Mouse (Mus musculus) c-Kit-negative CD71-positive TER-119-positive erythroid progenitor cells, embryonic 14.5 days (primary cell): ENCODE results near the gene Klhdc8a.

Experiments used
- DNase-seq: peaks from one replicate; pipeline ENCODE4 v3.0.0-alpha.2; 2013; ENCODE audit warnings: low read depth, low spot score

Klhdc8a gene

DNA sequence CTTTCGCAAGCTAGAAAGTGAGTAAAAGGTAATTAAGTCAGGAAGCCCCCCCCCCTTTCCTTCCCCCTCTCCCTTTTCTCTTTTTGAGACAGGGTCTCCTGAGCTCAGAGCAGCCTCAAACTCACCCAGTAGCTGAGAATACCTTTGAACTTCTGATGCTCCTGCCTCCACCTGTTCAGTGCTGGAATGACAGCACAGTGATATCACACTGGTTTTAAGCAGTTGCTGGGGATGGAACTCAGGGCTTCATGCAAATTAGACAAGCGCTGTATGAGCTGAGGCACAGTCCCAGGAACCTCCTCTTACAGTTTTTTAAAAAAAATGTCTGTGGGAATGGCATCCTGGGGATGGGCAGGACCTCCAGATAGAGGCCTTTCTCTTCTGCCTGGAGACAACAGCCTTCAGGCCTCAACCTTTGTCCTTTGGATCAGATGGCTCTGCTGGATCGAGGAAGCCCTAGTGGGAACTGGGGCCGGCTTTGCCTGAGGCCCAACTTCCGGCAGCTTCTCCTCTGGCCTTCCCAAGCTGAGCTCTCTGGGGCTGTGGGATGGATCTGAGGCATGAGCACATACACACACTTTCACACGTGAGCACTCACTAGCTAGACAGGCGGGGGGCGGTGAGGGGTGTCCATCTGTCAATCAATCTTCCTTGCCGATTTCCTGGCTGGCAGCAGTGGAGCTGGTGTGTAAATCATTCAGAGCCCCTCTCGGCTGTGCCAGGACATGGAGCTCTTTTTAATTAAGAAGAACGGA is 7.3 kb upstream of the Klhdc8a start:
- no peak for DNase-seq

DNA sequence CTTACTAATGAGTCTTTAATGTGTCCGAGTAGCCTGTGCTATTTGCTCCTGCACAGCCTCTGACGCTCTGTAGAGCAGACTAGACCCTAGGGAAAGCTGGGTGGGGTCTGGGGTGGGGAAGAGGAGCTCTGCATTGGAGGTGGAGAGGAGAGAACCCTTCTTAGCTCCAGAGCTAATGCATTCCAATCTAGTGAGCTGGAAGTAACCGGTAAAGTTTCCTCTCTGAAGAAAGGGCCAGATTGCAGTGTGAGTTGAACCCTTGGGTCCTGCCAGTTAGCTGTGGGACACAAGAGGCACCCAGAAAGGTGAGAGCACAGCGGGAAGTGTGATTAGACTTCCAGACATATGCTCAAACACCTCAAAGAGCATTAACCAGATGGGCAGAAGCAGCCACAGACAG is 6.7 kb upstream of the Klhdc8a start:
- no peak for DNase-seq

DNA sequence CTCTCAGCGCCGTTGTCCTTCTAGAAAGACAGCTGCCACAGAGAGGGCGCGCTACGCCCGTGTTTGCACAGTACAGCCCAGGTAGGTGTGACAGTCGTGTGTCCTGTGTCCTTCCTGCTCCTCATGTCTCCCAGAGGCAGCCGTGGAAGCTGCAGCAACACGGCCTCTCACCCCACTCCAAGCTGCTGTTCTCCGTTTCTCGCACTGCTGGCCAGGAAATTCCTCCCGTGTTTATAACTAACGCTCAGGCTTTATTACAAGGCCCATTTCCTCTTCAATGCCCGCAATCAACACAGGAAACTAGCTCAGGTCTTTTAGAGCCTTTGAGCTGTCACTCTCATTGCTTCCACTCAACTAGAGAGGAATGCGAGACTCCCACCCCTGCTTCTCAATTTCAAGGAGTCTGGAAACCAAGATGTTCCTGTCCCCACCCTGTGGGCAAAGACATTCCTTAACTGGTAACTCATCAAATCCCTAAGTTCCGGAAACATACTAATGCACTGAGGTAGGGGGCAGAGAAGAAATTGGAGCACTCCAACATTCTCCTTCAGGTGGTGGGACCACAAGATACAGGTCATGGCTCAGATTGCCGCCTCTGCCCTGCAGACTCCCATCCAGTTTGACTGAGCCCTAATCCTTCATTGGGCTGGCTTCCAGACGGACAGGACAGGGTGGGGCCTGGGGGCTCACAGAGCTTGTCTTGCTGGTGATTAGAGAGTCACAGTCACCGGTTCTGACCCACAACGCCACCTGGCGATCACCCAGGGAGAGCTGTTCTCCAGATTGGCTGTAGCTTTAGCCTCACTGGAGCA is 5.9 kb upstream of the Klhdc8a start:
- no peak for DNase-seq

DNA sequence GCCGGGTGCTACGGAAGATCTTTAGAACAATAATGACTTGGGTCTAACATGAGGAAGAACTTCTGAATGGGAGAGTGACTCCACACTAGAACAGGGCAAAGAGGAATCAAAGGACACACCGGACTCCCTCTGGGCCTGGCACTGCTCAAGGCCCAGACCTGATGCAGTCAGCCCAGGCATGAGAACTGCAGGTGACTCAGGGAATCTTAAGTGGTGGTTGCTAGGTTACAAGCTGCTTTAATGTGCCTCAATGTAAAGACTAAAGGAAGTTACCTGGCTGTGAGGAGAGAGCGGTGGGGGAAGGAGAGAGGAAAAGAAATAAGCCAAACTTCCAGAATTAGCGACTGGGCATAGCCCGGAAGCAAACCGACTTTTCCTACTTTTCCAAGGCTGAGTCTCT is 2.9 kb upstream of the Klhdc8a start:
- DNase-seq: no peak

DNA sequence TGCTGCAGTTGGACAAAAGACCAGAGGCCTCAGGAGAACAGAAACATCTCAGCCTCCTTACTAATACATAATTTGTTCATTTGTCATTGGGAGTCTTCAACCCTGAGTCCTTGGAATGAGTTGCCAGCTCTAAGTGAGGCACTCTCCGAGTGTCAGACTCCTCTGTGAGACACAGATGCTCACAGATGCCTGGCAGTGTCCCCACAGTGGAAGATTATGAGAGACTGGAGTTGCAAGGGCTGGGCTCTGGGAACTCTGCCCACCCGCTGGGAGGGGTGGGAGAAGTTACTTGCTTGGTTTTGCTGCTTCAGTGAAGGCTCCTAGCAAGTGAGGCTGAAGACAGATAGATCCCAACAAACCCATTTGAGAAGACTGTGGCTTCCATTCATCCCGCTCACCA is 2.4 kb upstream of the Klhdc8a start:
- DNase-seq: no peak

DNA sequence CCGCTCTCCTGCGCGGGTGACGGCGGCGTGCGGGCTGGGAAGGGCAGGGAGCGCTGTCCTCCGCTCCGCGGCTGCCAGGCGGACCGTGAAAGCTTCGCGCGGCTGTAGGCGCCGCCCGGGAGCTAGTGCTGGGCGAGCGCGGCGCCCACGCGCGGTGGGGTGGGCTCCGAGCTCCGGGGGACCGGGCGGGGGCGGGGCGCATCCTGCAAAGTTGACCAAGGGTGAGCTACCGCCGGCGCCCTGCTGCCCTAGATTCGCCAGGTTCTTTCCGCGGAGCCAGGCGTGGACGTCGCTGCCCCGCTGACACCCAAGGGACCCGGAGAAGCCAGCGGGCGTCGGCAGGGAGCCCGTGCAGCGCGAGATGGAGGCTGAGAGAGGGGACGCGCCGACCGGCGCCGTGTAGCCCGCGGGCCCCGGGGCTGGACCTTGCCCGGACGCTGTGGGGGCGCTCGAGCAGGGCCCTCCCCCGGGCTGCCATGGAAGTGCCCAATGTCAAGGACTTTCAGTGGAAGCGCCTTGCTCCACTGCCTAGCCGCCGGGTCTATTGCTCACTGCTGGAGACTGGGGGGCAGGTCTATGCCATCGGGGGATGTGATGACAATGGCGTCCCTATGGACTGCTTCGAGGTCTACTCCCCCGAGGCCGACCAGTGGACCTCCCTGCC is 507 bp downstream of the Klhdc8a start:
- no peak for DNase-seq

DNA sequence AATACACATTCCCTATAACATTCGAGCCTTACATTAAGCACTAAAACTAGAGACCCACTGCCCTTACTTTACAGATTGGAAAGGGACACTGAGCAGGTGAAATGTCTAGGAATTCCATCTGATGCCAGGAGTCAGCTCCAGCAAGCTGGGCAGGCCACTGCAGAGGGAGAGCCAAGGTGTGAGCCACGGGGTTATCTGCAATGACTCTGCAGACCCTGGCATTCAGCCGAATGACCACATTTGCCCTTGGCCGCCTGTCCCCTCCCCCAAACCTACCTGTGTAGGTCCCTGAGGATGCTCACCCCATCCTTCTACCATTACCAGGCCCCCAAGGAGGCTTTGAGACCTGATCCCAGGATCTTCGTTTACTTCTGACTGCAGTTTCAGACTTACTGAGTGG is 1.3 kb downstream of the Klhdc8a start:
- DNase-seq: no peak

DNA sequence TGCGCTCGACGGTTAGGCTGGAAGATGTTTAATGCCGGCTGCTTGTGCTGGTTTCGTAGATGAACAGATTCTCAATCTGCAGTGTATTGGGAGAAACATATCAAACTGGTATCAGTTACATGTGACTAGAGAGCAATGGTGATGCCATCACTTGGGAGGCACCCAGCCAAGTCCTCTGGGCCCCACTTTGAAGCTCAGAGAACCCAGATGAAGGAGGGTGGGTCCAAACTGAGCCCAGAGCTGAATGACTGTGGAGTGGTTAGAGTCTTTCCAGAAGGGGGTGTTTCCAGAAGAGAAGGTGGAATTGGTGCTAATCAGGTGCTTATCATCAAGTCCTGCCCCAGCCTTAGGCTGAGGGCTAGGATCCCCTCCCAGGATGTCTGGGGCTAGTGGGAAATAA is 2.8 kb downstream of the Klhdc8a start:
- no peak for DNase-seq

DNA sequence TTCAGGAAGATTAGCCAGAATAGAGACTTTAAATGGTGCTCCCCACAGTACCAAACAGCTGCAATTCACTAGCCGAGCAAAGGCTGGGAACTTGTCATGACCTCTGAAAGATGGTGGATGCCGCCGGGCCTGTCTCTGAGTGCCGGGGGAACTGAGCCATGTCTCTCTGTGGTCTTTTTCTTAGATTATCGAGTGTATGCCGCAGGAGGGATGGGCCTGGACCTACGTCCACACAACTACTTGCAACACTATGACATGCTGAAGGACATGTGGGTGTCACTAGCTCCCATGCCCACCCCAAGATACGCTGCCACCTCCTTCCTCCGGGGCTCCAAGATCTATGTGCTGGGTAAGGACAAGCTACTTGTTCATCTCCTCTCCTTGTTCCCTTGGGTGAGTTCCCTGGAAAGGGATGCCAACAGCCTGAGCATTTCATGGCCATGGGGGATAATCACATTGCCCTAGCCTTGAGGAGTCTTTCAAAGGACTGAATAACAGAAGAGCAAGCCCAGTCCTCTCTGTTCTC is 4.0 kb downstream of the Klhdc8a start:
- no peak for DNase-seq

DNA sequence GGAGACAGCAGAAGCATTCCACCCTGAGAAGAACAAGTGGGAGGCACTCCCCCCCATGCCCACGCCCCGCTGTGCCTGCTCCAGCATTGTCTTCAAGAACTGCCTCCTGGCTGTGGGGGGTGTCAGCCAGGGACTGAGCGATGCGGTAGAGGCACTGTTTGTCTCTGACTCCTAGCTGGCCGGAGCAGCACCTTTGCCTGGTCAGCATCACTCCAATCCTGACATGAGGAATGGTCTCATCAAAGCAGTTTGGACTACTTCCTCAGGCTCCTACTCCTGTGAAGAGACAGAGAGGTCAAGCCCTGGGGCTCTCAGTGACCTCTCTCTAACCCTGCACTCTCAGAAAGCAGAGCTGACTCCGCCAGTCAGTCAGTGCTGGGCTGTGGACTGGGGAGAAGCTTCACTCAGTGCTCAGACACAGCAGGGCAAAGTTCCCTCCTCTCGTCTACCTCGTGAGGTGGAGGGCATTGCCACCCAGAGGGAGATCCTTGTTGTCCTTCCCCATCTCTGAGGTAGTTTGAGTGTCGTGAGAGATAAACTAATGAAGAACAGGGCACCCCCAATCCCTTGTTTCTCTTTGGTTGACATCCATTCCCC is 6.3 kb downstream of the Klhdc8a start:
- DNase-seq: no peak

DNA sequence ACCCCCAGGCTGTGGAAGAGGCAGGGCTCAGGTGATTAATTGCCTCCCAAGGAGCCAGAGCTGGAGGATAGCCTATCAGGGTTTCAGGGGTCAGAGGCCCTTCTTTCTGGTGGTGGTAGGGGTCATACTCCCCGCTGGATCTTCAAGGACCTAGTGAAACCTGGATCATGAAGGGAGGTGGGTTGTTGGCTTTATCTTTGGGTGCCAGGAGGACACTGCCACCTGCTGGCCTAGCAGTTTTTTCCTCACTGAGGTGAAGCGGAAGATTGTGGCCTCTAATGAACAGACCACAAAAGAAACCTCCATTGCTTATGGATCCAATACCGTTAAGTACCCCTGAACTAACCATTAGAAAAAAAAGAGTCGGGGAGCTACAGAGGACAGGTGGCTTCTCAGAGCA is 7.7 kb downstream of the Klhdc8a start:
- DNase-seq: no peak

DNA sequence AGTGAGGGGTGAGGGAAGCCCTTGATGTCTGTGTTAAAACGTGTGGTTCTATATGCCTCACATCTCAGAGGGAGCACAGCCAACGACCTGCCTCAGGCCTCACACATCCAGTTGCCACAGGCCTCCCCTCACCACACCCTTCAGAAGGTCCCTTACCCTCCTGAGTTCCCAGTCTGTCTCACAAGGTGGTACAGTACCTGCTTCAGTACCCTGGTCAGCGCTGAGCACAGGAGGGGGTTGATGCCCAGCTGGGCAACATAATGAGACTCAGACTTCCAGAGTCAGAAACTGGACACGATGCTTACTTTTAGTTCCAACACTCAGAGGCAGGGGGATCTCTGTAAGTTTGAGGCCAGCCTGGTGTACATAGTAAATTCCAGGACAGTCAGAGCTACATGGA is 8.4 kb downstream of the Klhdc8a start:
- no peak for DNase-seq

DNA sequence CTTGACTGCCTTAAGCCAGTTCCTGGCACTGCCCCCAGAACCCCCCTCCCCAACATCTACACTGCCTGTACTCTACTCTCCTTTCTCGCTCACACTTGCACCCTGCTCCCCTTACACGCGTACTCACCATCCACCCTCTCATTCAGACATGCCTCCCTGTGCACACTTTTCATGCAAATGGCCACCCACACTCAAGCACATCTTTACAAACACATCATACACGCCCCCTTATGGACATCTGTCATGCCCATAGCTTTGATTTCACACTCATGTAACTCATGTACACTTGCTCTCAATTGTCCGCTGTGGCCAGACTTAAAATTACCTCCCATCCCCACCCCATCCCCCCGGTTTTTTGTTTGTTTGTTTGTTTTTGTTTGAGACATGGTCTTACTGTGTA is 9.5 kb downstream of the Klhdc8a start:
- no peak for DNase-seq

DNA sequence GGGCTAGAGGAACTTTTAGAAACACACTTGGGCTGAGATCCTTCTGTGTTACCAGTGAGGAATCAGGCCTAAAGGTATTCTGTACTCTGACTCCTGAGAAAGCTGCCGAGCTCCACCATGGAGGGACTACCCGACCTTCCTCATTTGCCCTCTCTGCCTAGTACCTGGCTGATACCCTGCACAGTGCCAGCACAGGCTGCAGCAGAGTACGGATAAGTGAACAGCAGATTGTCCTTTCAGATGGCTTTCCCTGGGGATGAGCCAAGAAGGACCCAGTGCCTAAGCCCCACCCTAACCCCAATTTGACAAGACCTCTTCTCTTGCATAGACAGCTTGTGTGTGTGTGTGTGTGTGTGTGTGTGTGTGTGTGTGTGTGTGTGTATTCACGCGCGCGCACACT is 10.2 kb downstream of the Klhdc8a start:
- no peak for DNase-seq

DNA sequence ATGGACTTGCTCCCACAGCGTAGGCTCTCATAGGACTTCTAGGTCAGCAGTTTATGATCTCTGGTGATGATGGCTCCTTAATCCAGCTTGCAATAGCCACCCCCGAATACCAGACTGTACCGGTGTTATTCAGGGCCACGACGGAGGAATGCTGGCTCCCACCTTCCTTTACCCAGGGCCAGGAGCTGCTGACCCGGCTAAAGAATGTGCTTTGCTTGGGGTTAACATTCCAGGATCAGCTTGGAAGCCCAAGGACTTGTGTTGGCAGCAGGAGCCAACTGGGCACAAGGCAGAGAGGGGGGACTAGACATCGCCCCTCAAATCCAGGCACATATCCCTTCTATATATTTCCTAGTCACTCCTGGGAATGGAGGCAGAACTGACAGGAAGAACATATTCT is 12.3 kb downstream of the Klhdc8a start:
- no peak for DNase-seq

DNA sequence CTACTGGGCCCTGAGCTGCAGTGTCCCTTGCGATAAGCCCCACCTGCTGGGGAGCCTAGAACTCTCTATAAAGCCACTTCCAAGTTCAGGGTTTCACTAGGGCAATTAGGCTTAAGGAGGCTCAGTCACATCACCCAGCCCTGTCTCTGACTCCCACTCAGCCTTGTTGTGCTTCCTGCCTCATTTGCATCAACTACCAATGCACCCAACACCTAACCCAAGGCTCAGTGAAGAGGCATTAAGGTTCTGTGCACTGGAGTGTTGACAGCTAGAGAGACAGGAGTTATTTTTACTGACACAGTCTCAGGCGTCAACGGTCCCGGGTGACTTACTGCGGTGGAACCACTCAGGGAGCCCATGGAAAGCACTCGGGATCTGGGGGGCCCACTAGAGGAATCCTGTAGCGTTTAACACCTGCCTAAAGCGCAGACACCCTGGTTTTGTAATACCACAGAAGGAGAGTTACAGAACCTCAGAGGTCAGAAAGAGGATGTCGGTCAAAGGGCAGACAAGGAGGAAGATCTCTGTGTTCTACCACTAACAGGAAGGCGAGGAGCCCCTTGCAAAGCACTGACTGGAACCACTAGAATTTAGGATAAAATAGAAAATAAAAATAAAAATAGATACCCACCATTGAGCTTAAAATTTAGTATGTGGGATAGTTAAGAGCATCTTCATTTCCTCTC is 12.9 kb downstream of the Klhdc8a start:
- DNase-seq: no peak

DNA sequence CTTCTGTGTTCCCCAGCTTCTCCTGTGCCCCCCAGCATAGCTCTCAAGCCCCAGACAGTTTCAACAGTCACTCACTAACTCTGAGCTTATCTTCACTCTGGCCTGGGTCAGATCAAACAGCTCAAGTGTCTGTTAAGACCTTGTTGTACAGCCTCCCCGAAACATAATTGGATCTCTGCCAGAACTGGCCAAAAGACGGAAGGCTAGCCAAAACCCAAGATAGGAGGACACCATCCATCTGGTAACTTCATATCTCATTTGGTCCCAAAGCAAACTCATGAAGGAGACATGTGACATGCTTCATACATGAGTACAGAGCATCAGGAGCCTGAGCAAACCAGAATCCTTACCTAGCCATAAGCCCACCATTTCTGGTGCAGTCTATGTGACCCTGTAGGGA is 13.6 kb downstream of the Klhdc8a start:
- no peak for DNase-seq

DNA sequence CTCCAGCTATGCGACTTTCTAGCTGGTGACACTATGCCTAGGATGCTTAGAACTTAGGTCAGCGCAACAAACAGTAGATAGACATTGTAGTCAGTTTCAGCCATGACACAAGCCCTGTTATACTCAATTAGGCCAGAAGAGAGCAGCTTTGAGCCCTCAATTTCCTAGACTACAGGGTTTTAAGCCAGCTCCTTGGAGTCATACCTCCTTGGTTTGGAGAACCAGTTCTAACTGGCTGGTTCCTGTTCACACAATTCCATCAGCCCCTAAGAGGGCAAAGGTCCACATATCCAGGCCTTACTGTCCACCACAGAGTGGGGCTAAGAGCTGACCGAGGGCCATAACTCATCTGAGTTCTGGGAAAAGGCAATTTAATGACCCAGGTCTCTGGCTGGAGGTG is 14.3 kb downstream of the Klhdc8a start:
- DNase-seq: peak; percentile 39

DNA sequence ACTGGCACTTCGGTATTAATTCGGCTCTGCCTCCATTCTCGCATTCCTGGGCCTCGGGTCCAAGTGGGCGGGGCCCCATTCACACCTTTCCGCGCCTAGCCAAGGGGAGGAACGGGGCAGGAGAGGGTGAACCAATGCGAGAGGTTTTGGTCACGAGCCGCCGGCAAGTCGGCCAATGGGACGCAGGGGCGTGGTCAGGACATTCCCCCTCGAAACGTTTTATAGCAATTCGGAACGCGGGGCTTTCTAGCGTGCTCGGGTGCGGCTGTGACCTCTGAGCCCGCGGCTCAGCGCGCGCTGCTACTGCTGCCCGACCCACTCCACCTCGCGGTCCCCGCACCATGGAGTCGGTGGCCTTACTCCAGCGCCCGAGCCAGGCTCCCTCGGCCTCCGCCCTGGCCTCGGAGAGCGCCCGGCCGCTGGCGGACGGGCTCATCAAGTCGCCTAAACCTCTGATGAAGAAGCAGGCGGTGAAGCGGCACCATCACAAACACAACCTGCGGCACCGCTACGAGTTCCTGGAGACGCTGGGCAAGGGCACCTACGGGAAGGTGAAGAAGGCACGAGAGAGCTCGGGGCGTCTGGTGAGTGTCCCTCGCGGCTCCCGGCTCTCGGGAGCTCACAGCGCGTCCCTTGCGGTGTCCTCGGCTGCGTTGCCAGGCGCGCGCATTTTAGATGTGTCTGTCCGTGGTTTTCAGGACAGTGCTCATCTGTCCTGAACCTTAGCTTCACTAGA is 17.6 kb downstream of the Klhdc8a start, which contains the start of gene Nuak2:
Gene Nuak2, plus strand, starts transcription at position 238 of the 736 bp plus-strand sequence.
- DNase-seq: peak; percentile 8

DNA sequence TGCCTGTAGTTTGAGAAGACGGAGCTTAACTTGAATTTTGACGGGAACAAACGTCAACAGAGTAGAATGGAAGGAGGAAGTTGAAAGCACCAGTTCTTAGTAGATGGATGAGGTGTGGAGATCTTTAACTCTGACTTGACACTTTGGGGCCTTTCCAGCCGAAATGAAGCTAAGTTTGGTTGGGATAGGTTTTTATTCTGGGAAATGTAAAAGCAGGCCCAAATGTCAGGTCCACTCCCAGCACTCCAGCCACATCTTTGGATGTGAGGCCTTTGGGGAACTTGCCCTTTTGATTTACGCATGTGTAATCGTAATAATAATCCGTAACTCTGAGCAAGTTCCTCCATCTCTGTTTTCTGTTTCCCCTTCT is 18.2 kb downstream of the Klhdc8a start:
- no peak for DNase-seq

DNA sequence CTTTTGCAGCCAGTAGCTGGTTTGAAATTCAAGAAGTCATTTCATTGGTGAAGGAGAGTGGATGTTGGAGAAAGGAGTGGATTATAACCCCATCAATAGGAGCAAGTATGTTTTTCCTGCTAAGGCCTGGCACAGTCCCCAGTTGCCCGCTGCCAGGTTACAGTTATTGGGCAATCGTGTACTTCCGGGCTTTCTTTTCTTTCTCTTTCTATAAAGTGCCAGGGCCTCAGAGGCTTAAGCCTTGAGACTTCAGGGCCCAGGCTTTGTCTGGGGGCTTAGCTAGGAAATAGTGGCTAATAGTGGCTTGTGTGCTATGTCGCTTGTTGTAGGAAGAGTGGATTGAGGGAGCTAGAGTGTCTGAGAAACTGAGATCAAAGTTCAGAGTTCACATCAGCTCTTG is 19.0 kb downstream of the Klhdc8a start:
- DNase-seq: no peak
